Comparison of ENCODE assay signal across 12 mouse cellular contexts in the genomic region with DNA sequence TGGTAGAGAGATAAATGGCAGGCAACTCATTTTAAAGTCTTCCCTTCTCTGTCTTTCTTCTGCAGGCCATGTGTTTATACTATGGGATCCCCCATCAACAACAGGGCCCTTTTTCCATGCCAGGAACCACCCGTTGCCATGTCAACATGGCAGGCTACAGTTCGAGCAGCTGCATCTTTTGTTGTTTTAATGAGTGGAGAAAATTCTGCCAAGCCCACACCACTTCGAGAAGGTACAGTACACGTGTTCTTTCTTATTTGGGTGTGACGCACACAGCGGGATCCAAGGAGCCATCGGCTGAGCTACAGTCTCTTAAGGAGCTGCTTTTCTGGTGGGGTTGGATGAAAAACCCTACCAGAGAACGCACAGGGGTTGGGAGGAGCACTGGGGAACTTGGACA.
DNase-seq lines count a peak whose midpoint lies in the region; ATAC-seq and TF ChIP-seq lines count a peak whose summit lies in the region.
"Had no signal": no experiment of that assay in that cellular context is flagged by ENCODE, and none has a peak within 500 bp of the region (broad histone marks: within the 10 kb centered on the region; RNA-seq: fewer than 3 reads in every experiment).

No protein-coding gene starts in this region.

- H3K9me3 ChIP-seq in heart, embryonic 12.5 days (replicated peaks), result no peaks in the 10 kb centered on the region
- no peaks in the 10 kb centered on the region for H3K9me3 ChIP-seq in hindbrain, postnatal 0 days (ENCODE audit: low read length)
- H3K9me3 ChIP-seq in neural tube, embryonic 14.5 days (ENCODE audit: control insufficient read depth, low read length), result no peaks in the 10 kb centered on the region
- H3K9me3 ChIP-seq in intestine, postnatal 0 days (ENCODE audit: control insufficient read depth), result no peaks in the 10 kb centered on the region

- H3K27me3 ChIP-seq in heart, embryonic 12.5 days (replicated peaks), result no peaks in the 10 kb centered on the region
- no peaks in the 10 kb centered on the region for H3K27me3 ChIP-seq in hindbrain, postnatal 0 days (ENCODE audit: insufficient read depth, low read length)
- H3K27me3 ChIP-seq in neural tube, embryonic 14.5 days (ENCODE audit: control insufficient read depth, insufficient read depth, low read length), result no peaks in the 10 kb centered on the region
- H3K27me3 ChIP-seq in intestine, postnatal 0 days (replicated peaks; ENCODE audit: control insufficient read depth, insufficient read depth, low read length), result no peaks in the 10 kb centered on the region
- H3K27me3 ChIP-seq: CH12.LX had no signal

- ATAC-seq in heart, embryonic 12.5 days (ENCODE audit: insufficient number of reproducible peaks, low FRiP score), result no peak
- peak; percentile 80 for ATAC-seq in hindbrain, postnatal 0 days
- peak; percentile 26; the same call in 1 of the 2 replicates for ATAC-seq in neural tube, embryonic 14.5 days (ENCODE audit: low read depth)
- ATAC-seq in intestine, postnatal 0 days, result no peak

- H3K4me3 ChIP-seq in heart, embryonic 12.5 days, result no peak overlapping the region
- H3K4me3 ChIP-seq in hindbrain, postnatal 0 days (ENCODE audit: low read length), result no peak overlapping the region
- no peak overlapping the region for H3K4me3 ChIP-seq in neural tube, embryonic 14.5 days (ENCODE audit: low read depth, low read length)
- H3K4me3 ChIP-seq in intestine, postnatal 0 days (ENCODE audit: low read depth, low read length), result no peak overlapping the region

- no peak overlapping the region for H3K4me2 ChIP-seq in heart, embryonic 12.5 days
- H3K4me2 ChIP-seq in hindbrain, postnatal 0 days (ENCODE audit: low read depth, low read length), result no peak overlapping the region
- no peak overlapping the region for H3K4me2 ChIP-seq in neural tube, embryonic 14.5 days (ENCODE audit: low read depth, low read length)
- no peak overlapping the region for H3K4me2 ChIP-seq in intestine, postnatal 0 days (replicated peaks; ENCODE audit: low read depth)

- WGBS in heart, embryonic 12.5 days, result 70% methylated on average over 8 of the region's 8 CpGs
- WGBS in hindbrain, postnatal 0 days, result 31% methylated on average over 8 of the region's 8 CpGs
- 33% methylated on average over 8 of the region's 8 CpGs for WGBS in neural tube, embryonic 14.5 days
- 82% methylated on average over 8 of the region's 8 CpGs for WGBS in intestine, postnatal 0 days

- DNase-seq in heart, postnatal 14 days, result no peak
- DNase-seq in retina, postnatal 1 day, result peak; percentile 25
- no peak for DNase-seq in retina, embryonic 14.5 days (ENCODE audit: low spot score)
- DNase-seq in hindbrain, postnatal 0 days (ENCODE audit: low spot score), result peak; percentile 66
- no peak for DNase-seq in kidney, adult 9 months
- DNase-seq: cerebellum, adult 11 months; spleen, adult 18-20 months; thymus, postnatal 36 days had no signal

- intact Hi-C loops in heart, postnatal 14 days (cut with DNase I), result no loop called here

- no peak overlapping the region for H3K9ac ChIP-seq in heart, embryonic 12.5 days
- no peak overlapping the region for H3K9ac ChIP-seq in hindbrain, postnatal 0 days (replicated peaks; ENCODE audit: low read length)
- no peak overlapping the region for H3K9ac ChIP-seq in neural tube, embryonic 14.5 days (replicated peaks; ENCODE audit: low read depth, low read length)
- H3K9ac ChIP-seq in intestine, postnatal 0 days (ENCODE audit: low read depth, low read length), result no peak overlapping the region

- TF ChIP-seq CTCF in hindbrain, postnatal 0 days (IDR thresholded peaks at IDR 0.05; ENCODE audit: low read depth), result no peak
- TF ChIP-seq CTCF in intestine, postnatal 0 days (IDR thresholded peaks at IDR 0.05; ENCODE audit: low read depth), result no peak

- peak overlapping the region; percentile 55 for H3K27ac ChIP-seq in heart, embryonic 12.5 days (ENCODE audit: poor library complexity, severe bottlenecking)
- H3K27ac ChIP-seq in hindbrain, postnatal 0 days, result no peak overlapping the region
- H3K27ac ChIP-seq in neural tube, embryonic 14.5 days (ENCODE audit: low read depth, low read length), result no peak overlapping the region
- no peak overlapping the region for H3K27ac ChIP-seq in intestine, postnatal 0 days (ENCODE audit: low read depth, low read length)

- H3K36me3 ChIP-seq in heart, embryonic 12.5 days, result no peaks in the 10 kb centered on the region
- H3K36me3 ChIP-seq in hindbrain, postnatal 0 days (ENCODE audit: insufficient read depth, low read length), result no peaks in the 10 kb centered on the region
- H3K36me3 ChIP-seq in neural tube, embryonic 14.5 days (ENCODE audit: control insufficient read depth, insufficient read depth, low read length), result no peaks in the 10 kb centered on the region
- no peaks in the 10 kb centered on the region for H3K36me3 ChIP-seq in intestine, postnatal 0 days (ENCODE audit: control insufficient read depth, insufficient read depth)

- H3K4me1 ChIP-seq in heart, embryonic 12.5 days (replicated peaks), result peaks cover 27% of the 10 kb centered on the region
- H3K4me1 ChIP-seq in hindbrain, postnatal 0 days (ENCODE audit: insufficient read depth, low read length), result peaks cover 11% of the 10 kb centered on the region; the same call in 1 of the 2 replicates
- H3K4me1 ChIP-seq in neural tube, embryonic 14.5 days (ENCODE audit: control insufficient read depth, insufficient read depth, low read length), result no peaks in the 10 kb centered on the region
- H3K4me1 ChIP-seq in intestine, postnatal 0 days (replicated peaks; ENCODE audit: control insufficient read depth, insufficient read depth, low read length), result no peaks in the 10 kb centered on the region

Comparison
In these comparisons a context has a peak if more than half of its experiments do, and no peak if none do; other contexts are left out.
1. DNase-seq: peak in retina, postnatal 1 day (single experiment) and hindbrain, postnatal 0 days (single experiment); none in heart, postnatal 14 days (0 of 2), retina, embryonic 14.5 days (single experiment) and kidney, adult 9 months (single experiment).
2. ATAC-seq: peak in hindbrain, postnatal 0 days (single experiment) and neural tube, embryonic 14.5 days (single experiment); none in heart, embryonic 12.5 days (single experiment) and intestine, postnatal 0 days (single experiment).